Mouse (Mus musculus): Measurements from ENCODE around the gene Bex4.

GRCm38 (mm10) chrX:136144195-136144594 is 5.4 kb downstream of the Bex4 start:
- TF ChIP-seq CTCF (IDR thresholded peaks at IDR 0.05; ENCODE audit: control insufficient read depth, insufficient read depth, low read length), result no peak
- no peak for TF ChIP-seq POLR2A (IDR thresholded peaks at IDR 0.05; ENCODE audit: borderline replicate concordance, control insufficient read depth, low read depth, low read length)
